Mouse (Mus musculus): Measurements from ENCODE around the gene Myo18a. TPM values are rescaled to one million over a fixed set of nuclear protein-coding genes. Genes with fewer than 3 reads are reported as not detected.

Myo18a gene
- polyA plus RNA-seq, 2 experiments: 42.9 to 43.5 TPM

DNA sequence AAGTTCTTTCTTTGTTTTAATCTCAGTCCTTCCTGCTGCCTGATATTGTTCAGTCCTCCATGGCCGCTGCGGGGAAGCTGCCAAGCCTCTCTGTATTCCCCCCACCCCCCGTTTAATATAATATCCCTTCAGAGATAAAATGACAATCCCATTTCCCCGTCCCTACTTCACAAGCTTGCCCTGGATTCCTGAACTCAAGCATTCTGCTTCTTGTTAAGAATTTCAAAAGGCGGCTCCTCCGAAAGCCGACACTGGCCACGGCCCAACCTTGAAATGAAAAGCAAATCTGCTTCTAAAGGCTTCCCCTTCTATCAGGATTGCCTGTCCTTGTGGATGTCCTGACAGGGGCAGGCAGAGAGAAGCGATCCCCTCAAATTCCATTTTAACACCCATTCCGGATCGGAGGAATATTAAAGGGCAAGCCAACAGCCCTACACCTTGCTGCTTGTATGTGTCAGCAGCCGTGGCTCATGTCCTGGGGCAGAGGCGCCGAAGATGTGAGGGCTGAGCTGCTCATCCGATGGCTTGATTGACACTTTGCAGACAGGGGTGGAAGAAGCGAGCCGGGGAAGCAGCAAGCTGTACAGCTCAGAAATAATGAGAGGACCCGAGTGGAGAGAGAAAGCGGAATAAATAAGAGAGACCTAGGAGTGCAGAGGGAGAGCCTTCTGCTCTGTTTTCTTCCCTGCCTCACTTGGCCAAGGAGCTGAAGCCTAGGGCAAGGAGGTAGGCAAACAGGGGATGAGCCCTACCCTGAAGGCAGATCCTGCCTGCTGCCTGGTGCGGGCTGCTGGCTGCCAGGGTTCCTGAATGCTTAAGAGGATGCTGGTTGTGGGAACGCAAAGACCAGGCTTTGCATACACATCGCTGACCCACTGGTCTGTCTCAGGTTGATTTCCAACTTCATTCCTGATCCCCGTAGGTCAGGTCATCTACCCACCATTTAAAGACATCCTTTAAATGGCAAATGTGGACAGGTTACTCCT is 134.1 kb downstream of the Myo18a start:
- Histone ChIP-seq H3K4me3 (replicated peaks; ENCODE audit: low read length) (no peak overlapping the region), H3K4me2 (replicated peaks; ENCODE audit: low read depth, low read length, severe bottlenecking) (peak overlapping the region; percentile 4), H3K27ac (replicated peaks; ENCODE audit: low read depth, low read length) (no peak overlapping the region), H3K9me3 (ENCODE audit: control insufficient read depth, low read length) (no peaks in the 10 kb centered on the region), H3K36me3 (ENCODE audit: control insufficient read depth, insufficient read depth, low read length) (no peaks in the 10 kb centered on the region), H3K4me1 (ENCODE audit: control insufficient read depth, insufficient read depth, low read length) (peaks cover 20% of the 10 kb centered on the region), H3K27me3 (ENCODE audit: control insufficient read depth, insufficient read depth, low read length) (peaks cover 23% of the 10 kb centered on the region; the same call in 1 of the 2 replicates), H3K9ac (ENCODE audit: low read depth, low read length, severe bottlenecking) (no peak overlapping the region; the same call in 1 of the 2 replicates)
- DNase-seq (ENCODE audit: low spot score) (no peak), ATAC-seq (ENCODE audit: low FRiP score, low read depth) (no peak)
- 19% methylated on average over 23 of the region's 23 CpGs for WGBS
- no peak for TF ChIP-seq POLR2A (IDR thresholded peaks at IDR 0.05; ENCODE audit: borderline replicate concordance, extremely low read depth, insufficient read depth, insufficient read length)

DNA sequence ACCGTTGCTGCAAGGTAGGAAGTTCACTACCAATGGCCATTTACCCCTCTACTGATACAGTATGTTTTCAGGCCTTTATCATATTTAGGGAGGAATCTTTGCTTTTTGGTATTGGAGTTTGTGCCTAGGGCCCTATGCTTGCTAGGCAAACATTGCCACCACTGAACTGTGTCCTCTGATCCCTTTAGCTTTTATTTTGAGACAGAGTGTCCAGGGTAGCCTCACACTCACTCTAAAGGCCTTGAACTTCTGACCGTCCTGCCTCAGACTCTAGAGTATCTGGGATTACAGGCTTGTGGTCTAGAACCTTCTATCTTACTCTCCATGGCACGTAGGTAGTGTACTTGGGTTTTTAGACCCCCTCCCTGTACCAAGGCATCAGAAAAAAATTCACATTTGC is 137.1 kb downstream of the Myo18a start:
- ATAC-seq (ENCODE audit: low FRiP score, low read depth) (no peak), DNase-seq (ENCODE audit: low spot score) (no peak)
- Histone ChIP-seq H3K9me3 (ENCODE audit: control insufficient read depth, low read length) (no peaks in the 10 kb centered on the region), H3K4me3 (replicated peaks; ENCODE audit: low read length) (no peak overlapping the region), H3K9ac (ENCODE audit: low read depth, low read length, severe bottlenecking) (no peak overlapping the region), H3K36me3 (ENCODE audit: control insufficient read depth, insufficient read depth, low read length) (no peaks in the 10 kb centered on the region), H3K4me1 (ENCODE audit: control insufficient read depth, insufficient read depth, low read length) (peaks cover 9% of the 10 kb centered on the region; the same call in 1 of the 2 replicates), H3K27ac (replicated peaks; ENCODE audit: low read depth, low read length) (no peak overlapping the region), H3K4me2 (replicated peaks; ENCODE audit: low read depth, low read length, severe bottlenecking) (no peak overlapping the region), H3K27me3 (ENCODE audit: control insufficient read depth, insufficient read depth, low read length) (peaks cover 23% of the 10 kb centered on the region; the same call in 1 of the 2 replicates)
- TF ChIP-seq POLR2A (IDR thresholded peaks at IDR 0.05; ENCODE audit: borderline replicate concordance, extremely low read depth, insufficient read depth, insufficient read length): no peak
- 85% methylated on average over 3 of the region's 3 CpGs for WGBS

DNA sequence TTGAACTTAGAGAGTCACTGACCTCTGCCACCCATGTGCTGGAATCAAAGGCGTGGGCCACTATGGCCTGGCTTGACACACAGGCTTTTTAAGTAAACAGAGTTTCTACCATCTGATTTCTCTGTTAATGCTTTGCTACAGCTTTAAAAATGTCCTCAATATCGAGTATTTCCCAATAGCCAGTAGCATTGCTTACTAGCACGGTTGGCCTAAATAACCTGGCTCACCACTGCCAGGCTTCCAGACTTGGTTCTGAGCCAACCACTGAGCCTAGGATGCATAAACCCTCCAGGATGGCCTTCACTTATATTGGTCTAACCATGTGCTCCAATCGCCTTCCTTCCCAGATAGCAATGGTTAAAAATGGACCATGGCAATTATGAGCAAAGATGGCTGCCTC is 137.7 kb downstream of the Myo18a start:
- WGBS: 88% methylated on average over 4 of the region's 4 CpGs
- H3K4me3 ChIP-seq (replicated peaks; ENCODE audit: low read length): no peak overlapping the region
- H3K27me3 ChIP-seq (ENCODE audit: control insufficient read depth, insufficient read depth, low read length): peaks cover 18% of the 10 kb centered on the region; the same call in 1 of the 2 replicates
- H3K4me1 ChIP-seq (ENCODE audit: control insufficient read depth, insufficient read depth, low read length): peaks cover 7% of the 10 kb centered on the region; the same call in 1 of the 2 replicates
- H3K9ac ChIP-seq (ENCODE audit: low read depth, low read length, severe bottlenecking): no peak overlapping the region
- no peak for TF ChIP-seq POLR2A (IDR thresholded peaks at IDR 0.05; ENCODE audit: borderline replicate concordance, extremely low read depth, insufficient read depth, insufficient read length)
- no peaks in the 10 kb centered on the region for H3K36me3 ChIP-seq (ENCODE audit: control insufficient read depth, insufficient read depth, low read length)
- no peaks in the 10 kb centered on the region for H3K9me3 ChIP-seq (ENCODE audit: control insufficient read depth, low read length)
- no peak for ATAC-seq (ENCODE audit: low FRiP score, low read depth)
- DNase-seq (ENCODE audit: low spot score): no peak
- no peak overlapping the region for H3K4me2 ChIP-seq (replicated peaks; ENCODE audit: low read depth, low read length, severe bottlenecking)
- no peak overlapping the region for H3K27ac ChIP-seq (replicated peaks; ENCODE audit: low read depth, low read length)

DNA sequence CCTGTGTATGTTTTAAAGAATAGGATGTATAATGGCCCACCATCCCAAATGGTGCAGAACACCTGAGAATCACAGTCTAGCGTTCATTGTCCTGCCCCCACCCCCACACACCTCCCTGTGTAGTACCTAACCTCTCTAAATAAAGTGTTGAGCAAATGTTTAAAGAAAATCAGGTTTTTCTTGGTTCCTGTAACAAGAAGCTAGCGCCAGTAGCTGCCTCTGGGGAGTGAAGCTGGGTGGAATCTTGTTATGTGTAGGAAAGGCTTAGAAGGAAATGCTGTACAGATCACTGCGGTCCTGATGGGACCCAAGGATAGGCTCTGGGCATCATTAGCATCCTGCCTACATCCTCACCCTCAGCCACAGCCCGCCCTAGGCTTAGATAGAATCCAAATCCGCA is 138.3 kb downstream of the Myo18a start:
- H3K4me1 ChIP-seq (ENCODE audit: control insufficient read depth, insufficient read depth, low read length): peaks cover 7% of the 10 kb centered on the region; the same call in 1 of the 2 replicates
- ATAC-seq (ENCODE audit: low FRiP score, low read depth): no peak
- 46% methylated on average over 5 of the region's 5 CpGs for WGBS
- no peak for DNase-seq (ENCODE audit: low spot score)
- H3K9ac ChIP-seq (ENCODE audit: low read depth, low read length, severe bottlenecking): no peak overlapping the region
- H3K9me3 ChIP-seq (ENCODE audit: control insufficient read depth, low read length): no peaks in the 10 kb centered on the region
- no peak overlapping the region for H3K27ac ChIP-seq (replicated peaks; ENCODE audit: low read depth, low read length)
- peaks cover 15% of the 10 kb centered on the region; the same call in 1 of the 2 replicates for H3K27me3 ChIP-seq (ENCODE audit: control insufficient read depth, insufficient read depth, low read length)
- H3K36me3 ChIP-seq (ENCODE audit: control insufficient read depth, insufficient read depth, low read length): no peaks in the 10 kb centered on the region
- no peak overlapping the region for H3K4me2 ChIP-seq (replicated peaks; ENCODE audit: low read depth, low read length, severe bottlenecking)
- no peak overlapping the region for H3K4me3 ChIP-seq (replicated peaks; ENCODE audit: low read length)
- no peak for TF ChIP-seq POLR2A (IDR thresholded peaks at IDR 0.05; ENCODE audit: borderline replicate concordance, extremely low read depth, insufficient read depth, insufficient read length)

DNA sequence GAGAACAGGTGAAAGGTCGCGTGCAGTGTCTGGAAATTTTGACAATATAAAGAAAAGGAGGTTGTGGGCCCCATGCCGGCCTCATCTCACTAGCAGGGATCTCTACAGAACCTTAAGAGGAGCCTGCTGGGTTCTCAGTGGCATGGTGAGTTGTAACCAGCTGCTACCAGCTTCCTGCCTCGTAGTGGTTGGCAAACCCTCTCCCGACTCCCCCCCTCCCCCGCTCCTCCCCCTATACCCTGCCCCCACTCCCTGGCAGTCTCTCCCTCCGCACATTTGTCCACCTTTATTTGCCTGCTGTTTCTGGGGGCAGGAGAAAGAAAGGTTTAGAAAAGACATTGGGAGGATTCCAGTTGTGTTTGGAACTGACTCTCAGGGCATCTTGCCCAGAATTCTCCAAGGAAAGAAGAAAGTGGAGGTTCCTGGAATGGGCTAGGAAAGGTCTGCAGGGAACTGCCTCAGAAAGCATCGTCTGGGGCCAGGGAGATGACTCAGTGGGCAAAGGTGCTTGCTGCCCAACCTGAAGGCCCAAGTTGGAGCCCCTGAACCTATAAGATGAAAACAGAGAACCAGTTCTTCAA is 138.8 kb downstream of the Myo18a start:
- ATAC-seq (ENCODE audit: low FRiP score, low read depth) (no peak), DNase-seq (ENCODE audit: low spot score) (no peak)
- H3K9me3 ChIP-seq (ENCODE audit: control insufficient read depth, low read length): no peaks in the 10 kb centered on the region
- H3K4me1 ChIP-seq (ENCODE audit: control insufficient read depth, insufficient read depth, low read length): peaks cover 7% of the 10 kb centered on the region; the same call in 1 of the 2 replicates
- no peak overlapping the region for H3K4me2 ChIP-seq (replicated peaks; ENCODE audit: low read depth, low read length, severe bottlenecking)
- no peak overlapping the region for H3K9ac ChIP-seq (ENCODE audit: low read depth, low read length, severe bottlenecking)
- peaks cover 15% of the 10 kb centered on the region; the same call in 1 of the 2 replicates for H3K27me3 ChIP-seq (ENCODE audit: control insufficient read depth, insufficient read depth, low read length)
- H3K27ac ChIP-seq (replicated peaks; ENCODE audit: low read depth, low read length): no peak overlapping the region
- 43% methylated on average over 8 of the region's 8 CpGs for WGBS
- H3K36me3 ChIP-seq (ENCODE audit: control insufficient read depth, insufficient read depth, low read length): no peaks in the 10 kb centered on the region
- no peak overlapping the region for H3K4me3 ChIP-seq (replicated peaks; ENCODE audit: low read length)
- TF ChIP-seq POLR2A (IDR thresholded peaks at IDR 0.05; ENCODE audit: borderline replicate concordance, extremely low read depth, insufficient read depth, insufficient read length): no peak
